Mouse (Mus musculus): ENCODE data around the gene Pgbd1. TPM values are rescaled to one million over a fixed set of nuclear protein-coding genes. Genes with fewer than 3 reads are reported as not detected.

Gene Pgbd1
- polyA plus RNA-seq, 1 experiment from 2014 or later: 3.8 TPM

DNA sequence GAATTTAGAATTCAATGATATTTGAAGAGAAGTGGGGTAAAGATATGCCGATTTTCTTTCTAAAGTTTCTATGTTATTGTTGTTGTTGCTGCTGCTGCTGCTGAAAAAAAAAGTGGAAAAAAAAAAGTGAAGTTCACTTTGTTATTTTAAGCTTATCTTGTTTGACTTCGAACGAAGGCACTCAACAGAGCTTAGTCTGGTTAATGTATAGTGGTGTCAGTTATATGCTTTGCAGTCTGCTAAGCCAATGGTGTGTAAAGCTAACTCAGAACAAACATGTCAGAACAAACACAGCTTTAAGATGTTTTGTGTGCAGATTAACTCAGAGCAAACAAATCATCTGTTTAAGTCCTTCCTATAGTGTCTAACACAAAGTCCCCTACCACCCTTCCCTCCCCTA, 13.3 kb upstream of the Pgbd1 start:
- H3K9me3 ChIP-seq (ENCODE audit: low read length): no peaks in the 10 kb centered on the region
- ATAC-seq (ENCODE audit: low FRiP score, low TSS enrichment): peak; percentile 75; the same call in 1 of the 2 replicates
- H3K9ac ChIP-seq (replicated peaks; ENCODE audit: low read length): no peak overlapping the region
- H3K27ac ChIP-seq (ENCODE audit: low read length): 0 out of 2 replicates have a peak overlapping the region, but pooled peaks have one; percentile 36
- H3K27me3 ChIP-seq (ENCODE audit: insufficient read depth, low read length): no peaks in the 10 kb centered on the region; the same call in 1 of the 2 replicates
- H3K4me3 ChIP-seq (ENCODE audit: low read length): no peak overlapping the region
- H3K36me3 ChIP-seq (ENCODE audit: insufficient read depth, low read length): peaks cover 6% of the 10 kb centered on the region; the same call in 1 of the 2 replicates
- H3K4me2 ChIP-seq (replicated peaks; ENCODE audit: low read depth, low read length): peak overlapping the region; percentile 87; the same call in 1 of the 2 replicates
- H3K4me1 ChIP-seq (ENCODE audit: insufficient read depth, low read length): peaks cover 10% of the 10 kb centered on the region
- WGBS: 73% methylated on average over 3 of the region's 3 CpGs

DNA sequence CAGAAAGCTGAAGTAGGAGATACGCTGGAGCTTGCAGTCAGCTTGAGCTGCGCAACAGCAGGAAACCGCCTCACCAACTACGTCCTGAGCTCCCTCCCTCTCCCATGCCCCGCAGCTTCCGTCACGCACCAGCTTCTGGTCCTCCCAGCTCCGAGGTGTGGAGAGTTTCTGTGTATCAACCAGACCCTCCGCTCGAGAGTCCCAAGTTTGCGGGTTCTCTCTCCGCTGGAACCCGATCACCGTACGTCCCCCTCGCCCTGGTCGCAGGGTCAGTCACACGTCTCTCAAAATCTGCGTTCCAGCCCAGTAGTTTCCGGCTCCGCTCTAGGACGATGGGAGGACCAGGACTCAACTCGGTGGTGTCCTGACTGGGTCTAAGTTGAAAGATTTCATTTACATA, 12.6 kb upstream of the Pgbd1 start, which contains the start of gene Zscan26:
Zscan26 (minus strand) TSS at position 282 of the 400 bp plus-strand sequence.
- H3K27ac ChIP-seq (ENCODE audit: low read length): peak within 1 kb of the TSS; percentile 81
- H3K4me1 ChIP-seq (ENCODE audit: insufficient read depth, low read length): peaks cover 10% of the 10 kb centered on the region
- peak within 1 kb of the TSS; percentile 87 for H3K4me2 ChIP-seq (replicated peaks; ENCODE audit: low read depth, low read length)
- peak within 1 kb of the TSS; percentile 88 for H3K9ac ChIP-seq (replicated peaks; ENCODE audit: low read length)
- no peaks in the 10 kb centered on the region; the same call in 1 of the 2 replicates for H3K27me3 ChIP-seq (ENCODE audit: insufficient read depth, low read length)
- H3K36me3 ChIP-seq (ENCODE audit: insufficient read depth, low read length): peaks cover 13% of the 10 kb centered on the region; the same call in 1 of the 2 replicates
- peak within 1 kb of the TSS; percentile 80 for H3K4me3 ChIP-seq (ENCODE audit: low read length)
- WGBS: 0% methylated on average over 23 of the region's 23 CpGs
- peak; percentile 90 for ATAC-seq (ENCODE audit: low FRiP score, low TSS enrichment)
- no peaks in the 10 kb centered on the region for H3K9me3 ChIP-seq (ENCODE audit: low read length)

GRCm38 (mm10) chr13:21453042-21453441, 12.2 kb upstream of the Pgbd1 start:
- H3K27ac ChIP-seq (ENCODE audit: low read length): peak overlapping the region; percentile 81; the same call in 1 of the 2 replicates
- no peaks in the 10 kb centered on the region for H3K9me3 ChIP-seq (ENCODE audit: low read length)
- peaks cover 10% of the 10 kb centered on the region for H3K4me1 ChIP-seq (ENCODE audit: insufficient read depth, low read length)
- H3K36me3 ChIP-seq (ENCODE audit: insufficient read depth, low read length): peaks cover 17% of the 10 kb centered on the region; the same call in 1 of the 2 replicates
- no peaks in the 10 kb centered on the region; the same call in 1 of the 2 replicates for H3K27me3 ChIP-seq (ENCODE audit: insufficient read depth, low read length)
- WGBS: 2% methylated on average over 13 of the region's 13 CpGs
- peak overlapping the region; percentile 87 for H3K4me2 ChIP-seq (replicated peaks; ENCODE audit: low read depth, low read length)
- H3K9ac ChIP-seq (replicated peaks; ENCODE audit: low read length): peak overlapping the region; percentile 88
- peak overlapping the region; percentile 80 for H3K4me3 ChIP-seq (ENCODE audit: low read length)
- no peak for ATAC-seq (ENCODE audit: low FRiP score, low TSS enrichment)

DNA sequence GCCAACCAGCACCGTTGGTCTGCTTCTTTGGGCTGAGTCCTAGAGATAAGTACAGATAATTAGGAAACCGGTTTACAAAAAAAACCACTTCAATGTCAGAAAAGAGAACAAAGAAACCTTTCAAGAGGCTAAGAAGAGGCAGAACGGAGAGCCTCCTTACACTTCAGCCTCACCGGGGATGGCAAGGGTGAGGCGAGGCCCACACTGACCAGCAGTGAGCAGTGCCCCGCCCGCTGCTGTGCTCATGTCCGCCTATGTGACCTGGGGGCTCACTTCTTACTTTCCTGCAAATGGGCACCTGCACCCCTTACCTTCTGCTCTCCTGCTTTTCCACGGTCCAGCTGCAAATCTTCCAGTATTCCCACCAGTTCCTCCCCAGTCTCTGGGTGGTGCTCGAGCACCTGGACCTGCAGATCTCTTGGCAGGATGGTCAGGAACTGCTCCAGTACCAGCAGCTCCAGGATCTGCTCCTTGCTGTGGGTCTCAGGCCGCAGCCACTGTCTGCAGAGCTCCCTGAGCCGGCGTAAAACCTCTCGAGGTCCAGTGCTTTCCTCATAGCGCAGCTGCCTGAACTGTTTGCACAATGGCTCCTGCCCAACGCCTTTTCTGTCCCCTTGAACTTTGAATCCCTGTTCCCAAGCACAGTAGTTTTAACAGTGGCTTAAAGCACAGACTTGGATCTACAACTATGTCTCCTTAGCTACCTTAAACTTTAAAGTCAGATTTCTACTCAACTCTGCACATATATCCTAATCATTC, 7.2 kb upstream of the Pgbd1 start:
- Histone ChIP-seq H3K36me3 (ENCODE audit: insufficient read depth, low read length) (peaks cover 60% of the 10 kb centered on the region), H3K9ac (replicated peaks; ENCODE audit: low read length) (no peak overlapping the region), H3K4me2 (replicated peaks; ENCODE audit: low read depth, low read length) (no peak overlapping the region), H3K4me3 (ENCODE audit: low read length) (no peak overlapping the region), H3K9me3 (ENCODE audit: low read length) (no peaks in the 10 kb centered on the region), H3K27me3 (ENCODE audit: insufficient read depth, low read length) (no peaks in the 10 kb centered on the region), H3K4me1 (ENCODE audit: insufficient read depth, low read length) (peaks cover 10% of the 10 kb centered on the region), H3K27ac (ENCODE audit: low read length) (no peak overlapping the region)
- 87% methylated on average over 16 of the region's 16 CpGs for WGBS
- ATAC-seq (ENCODE audit: low FRiP score, low TSS enrichment): no peak

GRCm38 (mm10) chr13:21446796-21447195, 5.9 kb upstream of the Pgbd1 start:
- Histone ChIP-seq H3K4me3 (ENCODE audit: low read length) (no peak overlapping the region), H3K4me2 (replicated peaks; ENCODE audit: low read depth, low read length) (no peak overlapping the region), H3K27me3 (ENCODE audit: insufficient read depth, low read length) (no peaks in the 10 kb centered on the region), H3K9me3 (ENCODE audit: low read length) (no peaks in the 10 kb centered on the region), H3K27ac (ENCODE audit: low read length) (no peak overlapping the region), H3K36me3 (ENCODE audit: insufficient read depth, low read length) (peaks cover 59% of the 10 kb centered on the region), H3K4me1 (ENCODE audit: insufficient read depth, low read length) (no peaks in the 10 kb centered on the region), H3K9ac (replicated peaks; ENCODE audit: low read length) (no peak overlapping the region)
- WGBS: 90% methylated on average over 9 of the region's 9 CpGs
- ATAC-seq (ENCODE audit: low FRiP score, low TSS enrichment): no peak

DNA sequence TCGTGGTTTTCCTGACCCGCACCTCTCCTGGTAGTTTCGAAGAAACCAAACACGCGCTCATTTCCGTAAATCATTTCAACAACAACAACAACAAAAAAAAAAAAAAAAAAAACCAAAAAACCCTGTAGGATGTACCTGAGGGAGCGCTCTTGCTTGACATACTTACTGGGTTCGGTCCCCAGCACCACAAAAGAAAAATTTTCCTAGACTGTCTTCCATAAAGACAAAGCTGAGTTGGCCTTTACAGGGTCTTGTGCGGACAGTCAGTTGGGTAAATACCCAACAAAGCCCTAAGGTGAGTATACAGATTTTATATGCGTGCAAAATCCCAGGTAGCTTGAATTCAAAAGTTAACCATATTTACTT, 332 bp upstream of the Pgbd1 start:
- peaks cover 28% of the 10 kb centered on the region for H3K36me3 ChIP-seq (ENCODE audit: insufficient read depth, low read length)
- H3K9ac ChIP-seq (replicated peaks; ENCODE audit: low read length): peak overlapping the region; percentile 82
- H3K4me1 ChIP-seq (ENCODE audit: insufficient read depth, low read length): peaks cover 4% of the 10 kb centered on the region; the same call in 1 of the 2 replicates
- peak overlapping the region; percentile 63 for H3K4me3 ChIP-seq (ENCODE audit: low read length)
- peak overlapping the region; percentile 61 for H3K4me2 ChIP-seq (replicated peaks; ENCODE audit: low read depth, low read length)
- peak overlapping the region; percentile 88 for H3K27ac ChIP-seq (ENCODE audit: low read length)
- 16% methylated on average over 10 of the region's 10 CpGs for WGBS
- no peaks in the 10 kb centered on the region for H3K27me3 ChIP-seq (ENCODE audit: insufficient read depth, low read length)
- peak; percentile 44; the same call in 1 of the 2 replicates for ATAC-seq (ENCODE audit: low FRiP score, low TSS enrichment)
- H3K9me3 ChIP-seq (ENCODE audit: low read length): no peaks in the 10 kb centered on the region

DNA sequence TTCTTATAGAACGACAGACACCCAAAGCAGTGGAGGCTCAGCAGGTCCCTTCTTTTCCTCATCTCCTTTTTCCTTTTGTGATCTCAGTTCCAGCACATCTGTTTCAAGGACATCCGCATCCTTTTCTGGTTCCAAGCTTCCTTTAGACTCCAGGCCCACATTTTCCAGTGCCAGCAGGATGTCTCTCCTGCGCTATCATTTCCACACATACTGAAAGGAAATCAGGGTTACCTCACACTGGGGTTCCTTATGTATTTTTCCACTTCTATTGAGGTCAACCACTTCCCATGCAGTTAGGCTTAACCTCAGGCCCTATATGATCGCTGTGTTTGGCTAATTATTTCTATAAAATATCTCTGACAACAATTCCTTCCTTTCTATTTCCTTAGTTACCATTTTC, 5.4 kb downstream of the Pgbd1 start:
- H3K9ac ChIP-seq (replicated peaks; ENCODE audit: low read length): no peak overlapping the region
- ATAC-seq (ENCODE audit: low FRiP score, low TSS enrichment): no peak
- no peak overlapping the region for H3K4me2 ChIP-seq (replicated peaks; ENCODE audit: low read depth, low read length)
- peaks cover 4% of the 10 kb centered on the region; the same call in 1 of the 2 replicates for H3K4me1 ChIP-seq (ENCODE audit: insufficient read depth, low read length)
- H3K27me3 ChIP-seq (ENCODE audit: insufficient read depth, low read length): no peaks in the 10 kb centered on the region
- no peak overlapping the region for H3K27ac ChIP-seq (ENCODE audit: low read length)
- no peak overlapping the region for H3K4me3 ChIP-seq (ENCODE audit: low read length)
- WGBS: 78% methylated on average over 4 of the region's 4 CpGs
- no peaks in the 10 kb centered on the region for H3K36me3 ChIP-seq (ENCODE audit: insufficient read depth, low read length)
- no peaks in the 10 kb centered on the region for H3K9me3 ChIP-seq (ENCODE audit: low read length)

GRCm38 (mm10) chr13:21427631-21428030, 13.2 kb downstream of the Pgbd1 start:
- WGBS: 94% methylated on average over 1 of the region's 1 CpGs
- no peaks in the 10 kb centered on the region for H3K27me3 ChIP-seq (ENCODE audit: insufficient read depth, low read length)
- ATAC-seq (ENCODE audit: low FRiP score, low TSS enrichment): no peak

DNA sequence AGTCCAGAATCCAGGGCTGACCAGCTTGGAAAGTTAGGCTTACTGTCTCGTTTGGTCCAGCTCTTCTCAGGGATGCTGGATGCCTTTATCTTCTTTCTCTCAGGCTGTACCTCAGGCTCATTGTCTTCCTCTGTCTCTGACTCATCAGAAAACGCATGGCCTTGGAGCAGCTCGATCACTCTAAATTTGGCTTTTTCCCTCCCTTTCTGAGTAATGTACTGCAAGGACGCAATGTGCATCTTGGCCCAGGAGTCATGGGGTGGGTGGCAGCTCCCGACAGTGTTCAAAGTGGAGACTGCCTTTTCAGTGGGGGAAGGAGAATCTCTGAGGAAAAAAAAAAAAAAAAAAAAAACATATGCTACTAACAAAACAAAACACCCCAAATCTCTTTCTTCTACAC, 17.6 kb downstream of the Pgbd1 start:
- Histone ChIP-seq H3K4me2 (replicated peaks; ENCODE audit: low read depth, low read length) (no peak overlapping the region), H3K4me3 (ENCODE audit: low read length) (no peak overlapping the region), H3K4me1 (ENCODE audit: insufficient read depth, low read length) (no peaks in the 10 kb centered on the region), H3K27ac (ENCODE audit: low read length) (no peak overlapping the region), H3K9ac (replicated peaks; ENCODE audit: low read length) (no peak overlapping the region), H3K9me3 (ENCODE audit: low read length) (no peaks in the 10 kb centered on the region), H3K27me3 (ENCODE audit: insufficient read depth, low read length) (no peaks in the 10 kb centered on the region), H3K36me3 (ENCODE audit: insufficient read depth, low read length) (no peaks in the 10 kb centered on the region)
- 75% methylated on average over 5 of the region's 5 CpGs for WGBS
- no peak for ATAC-seq (ENCODE audit: low FRiP score, low TSS enrichment)

More at GRCm38 (mm10) chr13:21427631-21428030, 13.2 kb downstream of the Pgbd1 start:
- Histone ChIP-seq H3K4me2 (replicated peaks; ENCODE audit: low read depth, low read length) (no peak overlapping the region), H3K9ac (replicated peaks; ENCODE audit: low read length) (no peak overlapping the region), H3K36me3 (ENCODE audit: insufficient read depth, low read length) (no peaks in the 10 kb centered on the region), H3K9me3 (ENCODE audit: low read length) (no peaks in the 10 kb centered on the region), H3K4me3 (ENCODE audit: low read length) (no peak overlapping the region), H3K4me1 (ENCODE audit: insufficient read depth, low read length) (no peaks in the 10 kb centered on the region), H3K27ac (ENCODE audit: low read length) (no peak overlapping the region)

DNA sequence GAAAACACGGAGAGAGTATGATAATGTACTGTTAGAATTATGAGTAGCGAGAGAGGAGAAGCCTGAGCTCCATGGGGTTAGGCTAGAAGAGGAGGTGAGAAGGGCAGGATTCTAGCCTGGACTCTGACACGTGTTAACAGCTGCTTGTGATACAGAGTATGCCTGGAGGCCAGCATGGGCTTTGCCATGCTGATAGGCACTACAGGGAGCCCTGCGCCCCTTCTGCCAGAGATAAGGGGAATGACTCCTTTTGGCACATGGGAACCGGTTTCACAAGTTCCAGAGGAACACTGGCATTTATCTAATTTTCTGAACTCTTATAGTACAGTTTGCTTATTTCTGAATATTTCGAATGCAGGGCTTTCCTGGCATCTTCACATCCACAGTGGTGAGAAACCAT, 22.0 kb downstream of the Pgbd1 start:
- 66% methylated on average over 6 of the region's 6 CpGs for WGBS
- Histone ChIP-seq H3K4me1 (ENCODE audit: insufficient read depth, low read length) (no peaks in the 10 kb centered on the region), H3K36me3 (ENCODE audit: insufficient read depth, low read length) (no peaks in the 10 kb centered on the region), H3K9me3 (ENCODE audit: low read length) (no peaks in the 10 kb centered on the region), H3K27me3 (ENCODE audit: insufficient read depth, low read length) (no peaks in the 10 kb centered on the region), H3K27ac (ENCODE audit: low read length) (no peak overlapping the region), H3K4me3 (ENCODE audit: low read length) (no peak overlapping the region), H3K4me2 (replicated peaks; ENCODE audit: low read depth, low read length) (no peak overlapping the region), H3K9ac (replicated peaks; ENCODE audit: low read length) (no peak overlapping the region)
- ATAC-seq (ENCODE audit: low FRiP score, low TSS enrichment): no peak

Data from kidney, embryonic 16.5 days (tissue).